Mouse (Mus musculus) thymus, adult 2 months (tissue): ENCODE results near the gene Idi2. TPM values are rescaled to one million over a fixed set of nuclear protein-coding genes. Genes with fewer than 3 reads are reported as not detected.
"Not testable (repeated sequence)": the region's sequence is repeated elsewhere in the genome, so short reads cannot be mapped to it uniquely, and the experiment has no call there.

Experiments
- DNase-seq: peaks from one replicate; pipeline ENCODE4 v3.0.0; 2021
- H3K27ac ChIP-seq: fragments of 200-500 bp; 2 replicates; pipeline ENCODE4 v1.5.1; 2012; ENCODE audit warnings: low read length, control low read depth; ENCODE audit not compliant: control insufficient read depth, insufficient read depth
- H3K27me3 ChIP-seq: fragments of 200-500 bp; 2 replicates; pipeline ENCODE4 v1.6.1; 2012; ENCODE audit warnings: mild to moderate bottlenecking, low read length, moderate library complexity, mixed read lengths; ENCODE audit not compliant: control insufficient read depth, insufficient read depth
- H3K36me3 ChIP-seq: fragments of 200-500 bp; 2 replicates; pipeline ENCODE4 v1.6.1; 2012; ENCODE audit warnings: mild to moderate bottlenecking, low read length, moderate library complexity; ENCODE audit not compliant: control insufficient read depth, insufficient read depth
- H3K4me1 ChIP-seq: fragments of 200-500 bp; replicated peaks from 2 replicates; pipeline ENCODE4 v1.6.1; 2012; ENCODE audit warnings: low read length; ENCODE audit not compliant: control insufficient read depth, insufficient read depth
- H3K4me3 ChIP-seq: fragments of 200-500 bp; 2 replicates; pipeline ENCODE4 v1.5.1; 2012; ENCODE audit warnings: mild to moderate bottlenecking, low read length, control low read depth, moderate library complexity; ENCODE audit not compliant: control insufficient read depth, insufficient read depth
- CTCF ChIP-seq: fragments of 200-500 bp; IDR thresholded peaks from 2 replicates; pipeline ENCODE4 v1.5.1; 2012; ENCODE audit warnings: mild to moderate bottlenecking, control low read depth, low read length, moderate library complexity, borderline replicate concordance; ENCODE audit not compliant: control insufficient read depth, poor library complexity, insufficient read depth; ENCODE audit errors: extremely low read depth
- POLR2A ChIP-seq: fragments of 200-500 bp; IDR thresholded peaks from 2 replicates; pipeline ENCODE4 v1.6.1; 2012; ENCODE audit warnings: mild to moderate bottlenecking, low read length, control low read depth, moderate library complexity; ENCODE audit not compliant: control insufficient read depth, poor library complexity, insufficient read depth; ENCODE audit errors: extremely low read depth
- WGBS: fragments of 180-500 bp; shearing (Covaris S2); methylation state at CpG from one replicate; pipeline ENCODE4 v1.1.7; 2018; 5-methylcytosine and 5-hydroxymethylcytosine counted together
- polyA plus RNA-seq: library from polyadenylated mRNA; depleted of rRNA; stranded (reverse); fragments of >200 nt; gene quantifications from 2 replicates; pipeline ENCODE4 v1.2.3, GENCODE M21; 2012; rRNA removed

Gene Idi2
- polyA plus RNA-seq, 1 experiment: 0.38 TPM

DNA sequence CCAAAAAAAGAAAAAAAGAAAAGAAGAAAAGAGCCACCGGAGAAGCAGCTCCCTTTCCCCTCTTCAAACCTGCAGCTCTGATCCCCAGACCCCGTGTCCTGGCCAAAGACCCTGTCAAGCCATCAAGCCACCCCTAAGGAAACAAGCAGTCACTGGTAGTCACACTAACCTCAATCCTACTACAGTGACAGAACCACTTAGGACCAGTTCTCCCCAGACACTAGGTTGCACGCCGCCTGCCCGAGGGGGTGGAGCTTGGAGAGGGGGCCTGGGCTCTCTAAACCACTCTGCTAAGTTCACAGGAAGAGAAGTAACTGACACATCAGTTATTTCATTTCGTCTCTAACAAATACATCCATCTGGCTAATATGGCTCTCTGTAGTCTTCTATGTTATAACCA, 39.6 kb downstream of the Idi2 start:
- no peak overlapping the region for H3K4me3 ChIP-seq
- TF ChIP-seq POLR2A (no peak), CTCF (no peak)
- H3K27ac ChIP-seq: no peak overlapping the region
- no peaks in the 10 kb centered on the region for H3K27me3 ChIP-seq
- DNase-seq: no peak
- peaks cover 31% of the 10 kb centered on the region for H3K36me3 ChIP-seq
- H3K4me1 ChIP-seq: peaks cover 5% of the 10 kb centered on the region
- WGBS: 93% methylated on average over 6 of the region's 6 CpGs

GRCm38 (mm10) chr13:8995159-8995989, 42.7 kb downstream of the Idi2 start:
- TF ChIP-seq POLR2A (no peak), CTCF (no peak)
- H3K4me3 ChIP-seq: peak overlapping the region; percentile 95
- peaks cover 8% of the 10 kb centered on the region for H3K36me3 ChIP-seq
- no peak overlapping the region for H3K27ac ChIP-seq
- peaks cover 5% of the 10 kb centered on the region for H3K4me1 ChIP-seq
- no peaks in the 10 kb centered on the region for H3K27me3 ChIP-seq
- no peak for DNase-seq
- under 1% methylated on average over 33 of the region's 33 CpGs for WGBS

GRCm38 (mm10) chr13:8995990-8996786, 43.5 kb downstream of the Idi2 start, which contains the start of gene Gtpbp4:
TSS of gene Gtpbp4 (minus strand) at chr13:8996083.
- H3K27me3 ChIP-seq: no peaks in the 10 kb centered on the region
- TF ChIP-seq CTCF (peak; percentile 64), POLR2A (peak; percentile 89)
- peaks cover 5% of the 10 kb centered on the region for H3K4me1 ChIP-seq
- peaks cover under 1% of the 10 kb centered on the region; the same call in 1 of the 2 replicates for H3K36me3 ChIP-seq
- 0 out of 2 replicates have a peak within 1 kb of the TSS, but pooled peaks have one; percentile 14 for H3K27ac ChIP-seq
- H3K4me3 ChIP-seq: peak within 1 kb of the TSS; percentile 95
- DNase-seq: peak; percentile 95
- 2% methylated on average over 51 of the region's 51 CpGs for WGBS

DNA sequence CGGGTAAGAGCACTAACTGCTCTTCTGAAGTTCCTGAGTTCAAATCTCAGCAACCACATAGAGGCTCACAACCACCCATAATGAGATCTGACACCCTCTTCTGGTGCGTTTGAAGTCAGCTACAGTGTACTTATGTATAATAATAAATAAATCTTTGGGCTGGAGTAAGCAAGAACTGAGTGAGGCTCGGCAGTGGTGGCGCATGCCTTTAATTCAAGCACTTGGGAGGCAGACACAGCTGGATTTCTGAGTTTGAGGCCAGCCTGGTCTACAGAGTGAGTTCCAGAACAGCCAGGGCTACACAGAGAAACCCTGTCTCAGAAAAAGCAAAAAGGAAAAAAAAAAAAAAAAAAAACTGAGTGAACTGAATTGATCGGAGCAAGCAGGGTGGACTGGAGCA, 44.6 kb downstream of the Idi2 start:
- H3K27ac ChIP-seq, H3K36me3 ChIP-seq, H3K4me1 ChIP-seq, H3K27me3 ChIP-seq, H3K4me3 ChIP-seq, DNase-seq: not testable (repeated sequence)
- WGBS: 86% methylated on average over 5 of the region's 5 CpGs

DNA sequence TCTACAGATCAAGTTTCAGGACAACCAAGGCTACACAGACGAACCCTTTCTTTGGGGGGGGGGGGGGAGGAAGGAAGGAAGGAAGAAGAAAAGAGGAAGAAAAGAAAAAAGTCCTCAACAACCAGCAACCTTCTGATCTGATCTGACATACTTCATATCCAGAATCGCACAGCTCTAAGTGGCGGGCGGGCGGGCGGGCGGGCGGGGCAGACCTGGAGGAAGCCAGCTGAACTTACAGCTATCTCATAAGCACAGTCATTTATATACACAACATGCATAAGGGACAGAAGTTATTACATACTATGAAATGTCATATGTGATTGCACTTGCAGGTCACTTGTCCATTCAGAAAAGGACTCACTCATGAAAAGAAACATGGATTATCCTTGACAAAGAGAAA, 46.8 kb downstream of the Idi2 start:
- no peaks in the 10 kb centered on the region for H3K36me3 ChIP-seq
- TF ChIP-seq POLR2A (no peak), CTCF (no peak)
- no peak for DNase-seq
- 0 out of 2 replicates have a peak, but pooled peaks cover 2% of the 10 kb centered on the region for H3K27me3 ChIP-seq
- no peak overlapping the region for H3K27ac ChIP-seq
- peaks cover 4% of the 10 kb centered on the region for H3K4me1 ChIP-seq
- no peak overlapping the region for H3K4me3 ChIP-seq
- WGBS: 82% methylated on average over 8 of the region's 8 CpGs

GRCm38 (mm10) chr13:9003306-9003705, 50.6 kb downstream of the Idi2 start:
- 93% methylated on average over 2 of the region's 2 CpGs for WGBS
- TF ChIP-seq CTCF: no peak
- no peak for TF ChIP-seq POLR2A

More at GRCm38 (mm10) chr13:9003306-9003705, 50.6 kb downstream of the Idi2 start:
- H3K4me1 ChIP-seq: no peaks in the 10 kb centered on the region
- no peak overlapping the region for H3K4me3 ChIP-seq
- DNase-seq: no peak
- no peaks in the 10 kb centered on the region for H3K36me3 ChIP-seq
- H3K27ac ChIP-seq: no peak overlapping the region
- 0 out of 2 replicates have a peak, but pooled peaks cover 2% of the 10 kb centered on the region for H3K27me3 ChIP-seq

Other genes starting within 250 kb of the Idi2 start
- gene Wdr37, start 81.0 kb upstream of the Idi2 start, polyA plus RNA-seq: 35.3 and 46.5 TPM in 2 replicates
- gene Idi1, start 67.4 kb upstream of the Idi2 start, polyA plus RNA-seq: 11.3 and 12.7 TPM in 2 replicates
- 0.31 TPM in 1 of 2 replicates, not detected in the other for gene Gm9745, start 4.6 kb upstream of the Idi2 start, polyA plus RNA-seq
- 12.2 and 12.9 TPM in 2 replicates for gene Gtpbp4, start 43.2 kb downstream of the Idi2 start, polyA plus RNA-seq
- 24.1 and 34.8 TPM in 2 replicates for gene Larp4b, start 141.0 kb downstream of the Idi2 start, polyA plus RNA-seq